Mouse (Mus musculus): ENCODE results near the gene Pnpla1. TPM values are rescaled to one million over a fixed set of nuclear protein-coding genes. Genes with fewer than 3 reads are reported as not detected.

Pnpla1 gene
- polyA plus RNA-seq, 1 experiment from 2014 or later: not detected

DNA sequence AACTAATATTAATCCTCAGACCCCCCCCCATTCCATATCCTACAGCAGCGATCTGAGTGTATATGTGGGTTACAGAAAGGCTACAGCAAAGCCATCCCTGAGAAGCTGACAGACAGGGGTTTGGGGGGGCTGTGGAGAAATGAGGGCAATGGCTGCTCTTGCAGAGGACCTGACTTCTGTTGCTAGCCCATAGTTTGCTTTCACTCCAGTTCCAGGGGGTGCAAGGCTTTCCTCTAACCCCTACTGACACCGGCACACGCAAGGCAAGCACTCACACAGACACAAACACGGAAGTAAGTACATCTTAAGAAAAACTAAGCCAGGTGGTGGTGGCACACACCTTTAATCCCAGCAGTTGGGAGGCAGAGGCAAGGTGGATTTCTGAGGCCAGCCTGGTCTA, 71.2 kb downstream of the Pnpla1 start:
- H3K4me1 ChIP-seq (ENCODE audit: control insufficient read depth, insufficient read depth, low read length): peaks cover 6% of the 10 kb centered on the region
- 89% methylated on average over 4 of the region's 4 CpGs for WGBS
- H3K4me2 ChIP-seq (ENCODE audit: low read depth): no peak overlapping the region
- H3K9ac ChIP-seq (ENCODE audit: low read length): no peak overlapping the region
- H3K4me3 ChIP-seq (ENCODE audit: low read depth, low read length): no peak overlapping the region
- H3K36me3 ChIP-seq (ENCODE audit: control insufficient read depth, insufficient read depth, low read length): no peaks in the 10 kb centered on the region
- no peaks in the 10 kb centered on the region for H3K9me3 ChIP-seq (ENCODE audit: control insufficient read depth, low read length)
- DNase-seq (ENCODE audit: low spot score) (no peak), ATAC-seq (ENCODE audit: insufficient read depth, low FRiP score, low TSS enrichment) (no peak)
- H3K27ac ChIP-seq (ENCODE audit: low read depth, low read length): no peak overlapping the region
- no peaks in the 10 kb centered on the region for H3K27me3 ChIP-seq (ENCODE audit: control insufficient read depth, insufficient read depth, low read length)

DNA sequence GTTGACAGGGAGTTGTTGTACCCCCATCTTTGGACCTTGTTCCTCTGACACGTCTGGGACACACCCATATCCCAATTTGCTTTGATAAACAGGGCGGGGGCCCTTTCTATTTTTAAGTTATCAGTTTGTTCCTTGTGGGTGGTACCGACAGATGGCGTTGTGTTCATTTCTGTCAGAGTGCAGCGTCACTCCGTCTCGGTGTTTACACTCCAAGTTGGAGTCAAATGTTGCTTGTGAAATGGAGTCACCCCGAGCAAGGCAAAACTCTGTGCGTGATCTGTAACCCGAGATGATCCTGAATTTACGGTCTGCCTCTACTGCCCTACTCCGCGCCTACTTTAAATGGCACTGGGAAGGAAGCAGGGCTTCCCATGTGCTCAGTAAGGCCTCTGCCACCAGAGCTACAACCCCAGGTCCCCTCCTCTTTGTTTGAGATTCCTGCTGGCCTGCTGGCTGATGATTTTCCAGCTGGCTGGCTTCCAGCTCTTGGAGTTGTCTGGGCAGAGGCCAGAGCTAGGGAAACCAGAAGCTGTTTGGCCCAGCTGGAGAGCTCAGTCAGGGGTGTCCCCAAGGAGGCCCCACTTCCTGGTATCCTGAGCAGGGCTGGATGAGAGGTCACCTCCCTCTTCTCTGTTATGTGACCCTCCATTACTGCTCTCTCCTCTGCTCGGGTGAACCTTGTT, 72.3 kb downstream of the Pnpla1 start:
- DNase-seq (ENCODE audit: low spot score) (peak; percentile 69), ATAC-seq (ENCODE audit: insufficient read depth, low FRiP score, low TSS enrichment) (no peak; the same call in 1 of the 2 replicates)
- Histone ChIP-seq H3K27ac (ENCODE audit: low read depth, low read length) (peak overlapping the region; percentile 63), H3K4me3 (ENCODE audit: low read depth, low read length) (no peak overlapping the region), H3K9ac (ENCODE audit: low read length) (peak overlapping the region; percentile 35; the same call in 1 of the 2 replicates), H3K27me3 (ENCODE audit: control insufficient read depth, insufficient read depth, low read length) (no peaks in the 10 kb centered on the region), H3K9me3 (ENCODE audit: control insufficient read depth, low read length) (no peaks in the 10 kb centered on the region), H3K4me2 (ENCODE audit: low read depth) (0 out of 2 replicates have a peak overlapping the region, but pooled peaks have one; percentile 10), H3K36me3 (ENCODE audit: control insufficient read depth, insufficient read depth, low read length) (no peaks in the 10 kb centered on the region), H3K4me1 (ENCODE audit: control insufficient read depth, insufficient read depth, low read length) (peaks cover 6% of the 10 kb centered on the region)
- whole genome bisulfite sequencing: 20% methylated on average over 14 of the region's 14 CpGs

DNA sequence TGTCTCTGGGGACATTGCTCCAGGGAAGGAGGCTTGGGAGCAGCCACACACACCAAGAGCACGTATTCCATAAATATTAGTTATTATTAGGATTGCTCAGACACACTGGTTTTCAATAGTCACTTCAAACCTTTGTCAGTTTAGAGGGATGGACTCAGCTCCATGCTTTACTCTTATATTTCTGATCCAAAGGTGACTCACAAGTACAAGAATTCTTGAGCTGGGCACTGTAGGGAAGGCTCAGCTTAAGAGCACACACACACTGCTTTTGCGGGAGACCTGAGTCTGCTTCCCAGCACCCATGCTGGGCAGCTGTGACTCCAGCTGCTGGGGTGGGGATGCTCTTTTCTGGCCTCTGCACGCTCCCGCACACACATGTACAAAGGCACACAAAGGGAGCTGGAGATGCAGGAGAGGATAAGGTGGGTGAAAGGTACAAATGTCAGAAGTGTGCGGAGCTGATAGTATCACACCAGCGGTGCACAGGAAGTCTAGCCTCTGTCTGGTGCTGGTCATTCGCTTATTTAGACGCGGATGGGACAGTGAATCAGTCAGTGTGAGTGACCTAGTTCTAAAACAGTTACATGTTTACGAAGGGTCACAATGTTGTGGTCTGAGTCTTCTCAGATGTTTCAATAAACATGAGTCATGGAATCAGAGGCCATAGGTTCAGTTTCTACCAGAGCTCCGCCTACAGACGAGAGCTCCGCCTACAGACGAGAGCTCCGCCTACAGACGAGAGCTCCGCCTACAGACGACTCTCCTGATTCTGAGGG, 73.4 kb downstream of the Pnpla1 start:
- Histone ChIP-seq H3K4me3 (ENCODE audit: low read depth, low read length) (no peak overlapping the region), H3K4me2 (ENCODE audit: low read depth) (no peak overlapping the region), H3K36me3 (ENCODE audit: control insufficient read depth, insufficient read depth, low read length) (no peaks in the 10 kb centered on the region), H3K9ac (ENCODE audit: low read length) (no peak overlapping the region), H3K9me3 (ENCODE audit: control insufficient read depth, low read length) (no peaks in the 10 kb centered on the region), H3K27ac (ENCODE audit: low read depth, low read length) (no peak overlapping the region), H3K4me1 (ENCODE audit: control insufficient read depth, insufficient read depth, low read length) (peaks cover 6% of the 10 kb centered on the region), H3K27me3 (ENCODE audit: control insufficient read depth, insufficient read depth, low read length) (no peaks in the 10 kb centered on the region)
- DNase-seq (ENCODE audit: low spot score): no peak
- no peak for ATAC-seq (ENCODE audit: insufficient read depth, low FRiP score, low TSS enrichment)
- WGBS: 89% methylated on average over 18 of the region's 18 CpGs

DNA sequence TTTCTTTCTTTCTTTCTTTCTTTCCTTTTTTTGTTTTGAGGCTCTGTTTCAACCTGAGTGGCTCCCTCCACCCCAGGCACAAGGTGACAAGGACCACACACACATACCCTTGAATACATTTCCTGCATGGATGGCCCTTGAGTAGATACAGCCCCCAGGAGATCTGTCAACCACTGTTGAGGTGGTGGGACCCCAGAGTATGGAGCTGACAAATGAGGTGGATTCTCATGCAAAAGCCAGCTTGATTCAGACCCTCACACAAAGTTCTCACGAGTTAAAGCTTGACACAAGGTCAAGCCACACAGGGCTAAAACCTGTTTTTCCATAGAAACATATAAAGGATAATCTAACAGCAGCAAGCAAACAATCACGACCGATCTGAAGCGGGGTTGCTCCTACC, 74.1 kb downstream of the Pnpla1 start:
- no peak overlapping the region for H3K4me2 ChIP-seq (ENCODE audit: low read depth)

DNA sequence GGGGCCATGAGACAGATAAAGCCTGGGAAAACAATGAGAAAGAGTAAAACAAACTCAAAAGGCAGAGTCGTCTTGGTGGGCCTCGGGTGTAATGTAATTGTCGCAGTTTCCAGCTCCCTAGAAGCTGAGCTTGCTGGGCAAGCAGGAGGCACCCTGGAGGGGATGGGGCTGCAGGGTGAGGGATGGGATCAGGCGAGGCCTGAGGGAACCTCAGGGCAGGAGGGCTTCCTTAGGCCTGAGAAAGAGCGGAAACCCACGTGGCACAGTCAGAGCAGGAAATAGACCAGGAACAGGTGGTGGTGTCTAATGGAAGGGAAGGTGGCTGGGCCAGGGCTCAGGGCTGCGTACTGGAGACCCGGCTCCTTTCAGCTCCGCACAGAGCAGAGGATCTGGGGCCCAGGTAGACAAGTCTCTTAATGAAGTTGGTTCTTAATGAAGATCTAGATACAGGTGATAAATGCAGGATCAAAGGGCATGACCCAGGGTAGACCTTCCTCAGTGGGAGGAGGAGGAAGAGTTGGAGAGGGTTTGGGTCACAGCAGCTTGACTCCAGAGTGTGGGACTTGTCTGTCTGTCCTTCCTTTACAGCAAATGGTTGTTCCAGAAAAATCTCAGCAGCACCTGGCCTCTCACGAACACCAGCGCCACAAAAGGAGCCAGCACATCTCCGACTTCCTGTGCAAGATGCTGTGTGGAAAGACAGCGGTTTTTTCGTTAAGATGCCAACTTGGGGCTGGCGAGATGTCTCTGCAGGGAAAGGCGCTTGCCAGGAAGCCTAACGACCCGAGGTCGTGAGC, 76.1 kb downstream of the Pnpla1 start:
- WGBS: 79% methylated on average over 19 of the region's 19 CpGs
- Histone ChIP-seq H3K27me3 (ENCODE audit: control insufficient read depth, insufficient read depth, low read length) (no peaks in the 10 kb centered on the region), H3K27ac (ENCODE audit: low read depth, low read length) (no peak overlapping the region), H3K4me1 (ENCODE audit: control insufficient read depth, insufficient read depth, low read length) (peaks cover 6% of the 10 kb centered on the region), H3K9me3 (ENCODE audit: control insufficient read depth, low read length) (no peaks in the 10 kb centered on the region), H3K4me2 (ENCODE audit: low read depth) (no peak overlapping the region), H3K9ac (ENCODE audit: low read length) (no peak overlapping the region), H3K4me3 (ENCODE audit: low read depth, low read length) (no peak overlapping the region), H3K36me3 (ENCODE audit: control insufficient read depth, insufficient read depth, low read length) (no peaks in the 10 kb centered on the region)
- DNase-seq (ENCODE audit: low spot score): no peak
- no peak for ATAC-seq (ENCODE audit: insufficient read depth, low FRiP score, low TSS enrichment)

More for the DNA sequence above, 74.1 kb downstream of the Pnpla1 start:
- Histone ChIP-seq H3K27ac (ENCODE audit: low read depth, low read length) (no peak overlapping the region), H3K36me3 (ENCODE audit: control insufficient read depth, insufficient read depth, low read length) (no peaks in the 10 kb centered on the region), H3K4me3 (ENCODE audit: low read depth, low read length) (no peak overlapping the region), H3K27me3 (ENCODE audit: control insufficient read depth, insufficient read depth, low read length) (no peaks in the 10 kb centered on the region), H3K9me3 (ENCODE audit: control insufficient read depth, low read length) (no peaks in the 10 kb centered on the region), H3K9ac (ENCODE audit: low read length) (no peak overlapping the region), H3K4me1 (ENCODE audit: control insufficient read depth, insufficient read depth, low read length) (peaks cover 6% of the 10 kb centered on the region)
- 88% methylated on average over 4 of the region's 4 CpGs for WGBS
- ATAC-seq (ENCODE audit: insufficient read depth, low FRiP score, low TSS enrichment) (no peak), DNase-seq (ENCODE audit: low spot score) (no peak)

DNA sequence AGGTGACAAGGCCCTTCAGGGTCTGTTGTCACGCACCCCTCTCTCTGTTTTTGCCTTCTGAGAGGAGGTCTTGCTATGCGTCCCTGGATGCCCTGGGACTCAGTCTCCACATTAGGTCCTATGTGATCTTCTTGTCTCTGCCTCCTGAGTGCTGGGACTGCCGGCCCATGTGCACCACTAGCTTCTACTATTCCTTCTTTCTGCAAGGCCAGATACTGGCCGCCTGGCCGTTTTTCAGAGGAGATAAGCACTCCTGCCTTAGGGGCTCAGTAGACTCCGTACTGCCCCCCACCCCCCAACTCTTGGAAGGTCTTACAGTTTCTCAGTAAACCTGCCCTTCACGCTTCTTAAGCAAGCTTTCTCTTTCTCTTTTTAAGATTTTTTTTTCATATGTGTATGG, 77.9 kb downstream of the Pnpla1 start:
- Histone ChIP-seq H3K9ac (ENCODE audit: low read length) (no peak overlapping the region), H3K4me1 (ENCODE audit: control insufficient read depth, insufficient read depth, low read length) (no peaks in the 10 kb centered on the region), H3K27ac (ENCODE audit: low read depth, low read length) (no peak overlapping the region), H3K27me3 (ENCODE audit: control insufficient read depth, insufficient read depth, low read length) (no peaks in the 10 kb centered on the region), H3K36me3 (ENCODE audit: control insufficient read depth, insufficient read depth, low read length) (no peaks in the 10 kb centered on the region), H3K4me3 (ENCODE audit: low read depth, low read length) (no peak overlapping the region), H3K9me3 (ENCODE audit: control insufficient read depth, low read length) (no peaks in the 10 kb centered on the region), H3K4me2 (ENCODE audit: low read depth) (no peak overlapping the region)
- ATAC-seq (ENCODE audit: insufficient read depth, low FRiP score, low TSS enrichment) (no peak), DNase-seq (ENCODE audit: low spot score) (no peak)
- 89% methylated on average over 7 of the region's 7 CpGs for WGBS

DNA sequence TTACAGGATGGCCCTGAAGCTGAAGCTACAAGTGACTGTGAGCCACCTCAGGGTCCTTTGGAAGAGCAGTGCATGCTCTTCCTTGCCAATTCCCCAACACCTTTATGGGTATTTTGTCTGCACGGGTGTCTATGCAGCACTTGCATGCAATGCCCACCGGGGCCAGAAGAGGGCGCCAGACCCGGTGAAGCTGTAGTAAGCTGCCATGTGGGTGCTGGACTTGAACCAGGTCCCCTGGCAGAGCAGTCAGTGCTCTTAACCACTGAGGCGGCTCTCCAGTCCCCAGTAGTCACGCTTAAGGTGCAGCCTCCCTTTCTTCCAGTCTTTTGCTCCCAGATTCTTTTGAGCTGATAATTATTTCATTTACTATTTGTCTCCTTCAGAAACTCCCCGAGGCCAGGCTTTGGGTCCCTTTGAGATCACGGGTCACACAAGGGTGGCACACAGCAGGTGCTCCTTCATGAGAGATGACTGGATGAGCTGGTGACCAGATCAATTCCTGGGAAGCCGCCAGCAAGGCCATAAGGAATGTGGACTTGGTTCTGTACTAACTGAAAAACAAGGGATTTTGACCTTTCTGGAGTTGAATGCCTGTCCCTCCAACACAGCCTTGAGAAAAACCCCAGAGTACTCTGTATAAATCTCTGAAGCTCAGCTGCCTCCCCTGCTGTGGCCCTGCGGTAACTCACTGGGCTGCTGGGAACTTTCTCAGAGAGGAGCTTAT, 78.6 kb downstream of the Pnpla1 start:
- Histone ChIP-seq H3K36me3 (ENCODE audit: control insufficient read depth, insufficient read depth, low read length) (no peaks in the 10 kb centered on the region), H3K9me3 (ENCODE audit: control insufficient read depth, low read length) (no peaks in the 10 kb centered on the region), H3K27ac (ENCODE audit: low read depth, low read length) (no peak overlapping the region), H3K4me2 (ENCODE audit: low read depth) (no peak overlapping the region), H3K4me1 (ENCODE audit: control insufficient read depth, insufficient read depth, low read length) (no peaks in the 10 kb centered on the region), H3K9ac (ENCODE audit: low read length) (no peak overlapping the region), H3K27me3 (ENCODE audit: control insufficient read depth, insufficient read depth, low read length) (no peaks in the 10 kb centered on the region), H3K4me3 (ENCODE audit: low read depth, low read length) (no peak overlapping the region)
- 82% methylated on average over 10 of the region's 10 CpGs for WGBS
- ATAC-seq (ENCODE audit: insufficient read depth, low FRiP score, low TSS enrichment) (no peak), DNase-seq (ENCODE audit: low spot score) (no peak)
